Mouse (Mus musculus) ES-E14 (cell line): Measurements from ENCODE around the gene Olfr1012.

Experiments used
- CHD2 ChIP-seq: IDR thresholded peaks from 2 replicates; pipeline ENCODE4 v1.6.1; 2014; ENCODE audit warnings: mild to moderate bottlenecking, low read depth, low read length, inconsistent platforms
- HCFC1 ChIP-seq: IDR thresholded peaks from 2 replicates; pipeline ENCODE4 v1.6.1; 2012; ENCODE audit warnings: low read length, inconsistent platforms, borderline replicate concordance; ENCODE audit not compliant: insufficient read depth
- MAFK ChIP-seq: IDR thresholded peaks from 2 replicates; pipeline ENCODE4 v1.6.1; 2014; ENCODE audit warnings: mild to moderate bottlenecking, low read depth, low read length, inconsistent platforms; ENCODE audit not compliant: insufficient read depth
- ZC3H11A ChIP-seq: IDR thresholded peaks from 2 replicates; pipeline ENCODE4 v1.6.1; 2012; ENCODE audit warnings: low read depth, mild to moderate bottlenecking, inconsistent platforms, low read length, borderline replicate concordance
- ZNF384 ChIP-seq: IDR thresholded peaks from 2 replicates; pipeline ENCODE4 v1.6.1; 2012; ENCODE audit warnings: low read depth, low read length, inconsistent platforms

- TF ChIP-seq MAFK (no peak), CHD2 (no peak), ZC3H11A (peak; percentile 83), HCFC1 (no peak), ZNF384 (no peak)
Measured at GRCm38 (mm10) chr2:85725793-85726192, 36.8 kb downstream of the Olfr1012 start.
